Mouse (Mus musculus) testis, adult 2 months (tissue): Measurements from ENCODE around the gene Mfsd6. TPM values are rescaled to one million over a fixed set of nuclear protein-coding genes. Genes with fewer than 3 reads are reported as not detected.

Experiments used
- H3K27ac ChIP-seq: fragments of 200-500 bp; 2 replicates; pipeline ENCODE4 v1.5.1; 2012; ENCODE audit warnings: low read depth, low read length; ENCODE audit not compliant: control insufficient read depth, insufficient read depth
- H3K27me3 ChIP-seq: fragments of 200-500 bp; 2 replicates; pipeline ENCODE4 v1.6.1; 2012; ENCODE audit warnings: mild to moderate bottlenecking, low read length, moderate library complexity; ENCODE audit not compliant: control insufficient read depth, insufficient read depth
- H3K36me3 ChIP-seq: fragments of 200-500 bp; 2 replicates; pipeline ENCODE4 v1.6.1; 2012; ENCODE audit warnings: mild to moderate bottlenecking, low read length; ENCODE audit not compliant: control insufficient read depth, insufficient read depth
- H3K4me1 ChIP-seq: fragments of 200-500 bp; 2 replicates; pipeline ENCODE4 v1.6.1; 2012; ENCODE audit warnings: low read length; ENCODE audit not compliant: control insufficient read depth, insufficient read depth
- H3K4me3 ChIP-seq: fragments of 200-500 bp; 2 replicates; pipeline ENCODE4 v1.5.1; 2012; ENCODE audit warnings: low read depth, mild to moderate bottlenecking, low read length, moderate library complexity, mixed read lengths; ENCODE audit not compliant: control insufficient read depth
- CTCF ChIP-seq: fragments of 200-500 bp; IDR thresholded peaks from 2 replicates; pipeline ENCODE4 v1.5.1; 2012; ENCODE audit warnings: low read depth, mild to moderate bottlenecking, inconsistent platforms, low read length, moderate library complexity; ENCODE audit not compliant: control insufficient read depth, insufficient read depth, insufficient replicate concordance
- POLR2A ChIP-seq: fragments of 200-500 bp; IDR thresholded peaks from 2 replicates; pipeline ENCODE4 v1.6.1; 2012; ENCODE audit warnings: low read depth, mild to moderate bottlenecking, inconsistent platforms, low read length, moderate library complexity; ENCODE audit not compliant: control insufficient read depth
- polyA plus RNA-seq: library from polyadenylated mRNA; depleted of rRNA; stranded (reverse); fragments of >200 nt; gene quantifications from 2 replicates; pipeline ENCODE4 v1.2.3, GENCODE M21; 2012

The Mfsd6 gene
- polyA plus RNA-seq, 1 experiment: 3.6 TPM

- Histone ChIP-seq H3K27me3 (no peaks in the 10 kb centered on the region; the same call in 1 of the 2 replicates), H3K4me1 (peaks cover 4% of the 10 kb centered on the region), H3K4me3 (no peak overlapping the region), H3K36me3 (no peaks in the 10 kb centered on the region), H3K27ac (no peak overlapping the region)
- TF ChIP-seq CTCF (no peak), POLR2A (no peak)
Observed at GRCm38 (mm10) chr1:52722586-52722985, 4.7 kb downstream of the Mfsd6 start.

GRCm38 (mm10) chr1:52719096-52719495 lies 8.2 kb downstream of the Mfsd6 start:
- Histone ChIP-seq H3K27ac (no peak overlapping the region), H3K27me3 (no peaks in the 10 kb centered on the region), H3K4me1 (no peaks in the 10 kb centered on the region), H3K4me3 (no peak overlapping the region), H3K36me3 (no peaks in the 10 kb centered on the region)
- TF ChIP-seq CTCF: no peak
- TF ChIP-seq POLR2A: no peak

- Histone ChIP-seq H3K36me3 (no peaks in the 10 kb centered on the region), H3K27ac (no peak overlapping the region), H3K27me3 (no peaks in the 10 kb centered on the region)
Observed at GRCm38 (mm10) chr1:52718068-52718748, 9.1 kb downstream of the Mfsd6 start.

GRCm38 (mm10) chr1:52714451-52714850 lies 12.8 kb downstream of the Mfsd6 start:
- Histone ChIP-seq H3K36me3 (no peaks in the 10 kb centered on the region), H3K27ac (no peak overlapping the region), H3K27me3 (no peaks in the 10 kb centered on the region), H3K4me3 (no peak overlapping the region), H3K4me1 (no peaks in the 10 kb centered on the region)
- TF ChIP-seq POLR2A (no peak), CTCF (no peak)

More at GRCm38 (mm10) chr1:52718068-52718748, 9.1 kb downstream of the Mfsd6 start:
- no peaks in the 10 kb centered on the region for H3K4me1 ChIP-seq
- no peak for TF ChIP-seq CTCF
- no peak for TF ChIP-seq POLR2A
- no peak overlapping the region for H3K4me3 ChIP-seq

DNA sequence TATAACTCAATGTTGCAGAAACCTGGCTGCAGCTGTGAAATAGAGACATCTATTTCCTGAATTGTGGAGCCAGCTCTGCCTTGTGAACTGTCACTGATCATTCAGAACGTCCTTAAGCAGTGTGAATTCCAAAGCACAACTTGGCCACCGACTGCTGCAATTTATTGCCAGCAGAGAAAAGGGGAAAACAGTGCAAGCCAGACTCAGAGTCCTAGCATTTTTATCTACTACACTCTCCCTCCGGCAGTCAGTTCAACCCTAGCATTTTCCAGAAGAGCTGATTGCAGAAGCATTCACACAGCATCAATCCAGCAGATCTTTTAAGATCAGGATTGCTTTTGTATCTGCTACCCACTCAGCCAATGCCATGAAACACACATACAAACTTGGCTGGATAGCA lies 13.2 kb downstream of the Mfsd6 start:
- Histone ChIP-seq H3K4me1 (no peaks in the 10 kb centered on the region), H3K27ac (no peak overlapping the region), H3K36me3 (no peaks in the 10 kb centered on the region), H3K27me3 (no peaks in the 10 kb centered on the region), H3K4me3 (no peak overlapping the region)
- TF ChIP-seq POLR2A: no peak
- no peak for TF ChIP-seq CTCF

DNA sequence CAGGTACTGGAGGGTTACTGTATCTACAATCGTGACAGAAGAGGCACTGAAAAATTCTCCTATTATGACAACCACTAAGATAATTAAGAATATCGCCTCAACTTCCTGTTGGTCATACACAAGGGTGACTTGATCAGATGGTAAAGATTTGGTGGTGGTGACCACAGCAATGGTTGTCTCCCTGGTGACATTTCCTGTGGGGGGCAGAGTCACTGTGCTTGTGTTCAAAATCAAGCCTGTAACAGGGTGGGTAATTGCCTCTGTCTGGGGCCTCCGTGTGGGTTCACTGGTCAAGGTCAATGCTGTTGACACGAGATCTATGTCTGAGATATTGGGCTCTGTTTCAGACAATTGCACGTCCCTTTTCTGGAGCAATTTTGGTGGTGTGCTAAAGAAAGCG lies 18.5 kb downstream of the Mfsd6 start:
- no peaks in the 10 kb centered on the region for H3K27me3 ChIP-seq
- H3K4me1 ChIP-seq: no peaks in the 10 kb centered on the region
- no peak for TF ChIP-seq POLR2A
- TF ChIP-seq CTCF: no peak
- no peaks in the 10 kb centered on the region for H3K36me3 ChIP-seq
- no peak overlapping the region for H3K27ac ChIP-seq
- H3K4me3 ChIP-seq: no peak overlapping the region

- H3K36me3 ChIP-seq: no peaks in the 10 kb centered on the region
- H3K27ac ChIP-seq: no peak overlapping the region
- H3K27me3 ChIP-seq: no peaks in the 10 kb centered on the region
- H3K4me3 ChIP-seq: no peak overlapping the region
- TF ChIP-seq POLR2A: no peak
- TF ChIP-seq CTCF: no peak
- H3K4me1 ChIP-seq: no peaks in the 10 kb centered on the region
Observed at GRCm38 (mm10) chr1:52707030-52707429, 20.2 kb downstream of the Mfsd6 start.
